Mouse (Mus musculus) heart, adult 11 months (tissue): Measurements from ENCODE around the gene Gm7247.
"Not testable (repeated sequence)": the region's sequence is repeated elsewhere in the genome, so short reads cannot be mapped to it uniquely, and the experiment has no call there.

Source experiments
- DNase-seq: peaks from one replicate; pipeline ENCODE4 v3.0.0; 2022

Gm7247 gene

DNA sequence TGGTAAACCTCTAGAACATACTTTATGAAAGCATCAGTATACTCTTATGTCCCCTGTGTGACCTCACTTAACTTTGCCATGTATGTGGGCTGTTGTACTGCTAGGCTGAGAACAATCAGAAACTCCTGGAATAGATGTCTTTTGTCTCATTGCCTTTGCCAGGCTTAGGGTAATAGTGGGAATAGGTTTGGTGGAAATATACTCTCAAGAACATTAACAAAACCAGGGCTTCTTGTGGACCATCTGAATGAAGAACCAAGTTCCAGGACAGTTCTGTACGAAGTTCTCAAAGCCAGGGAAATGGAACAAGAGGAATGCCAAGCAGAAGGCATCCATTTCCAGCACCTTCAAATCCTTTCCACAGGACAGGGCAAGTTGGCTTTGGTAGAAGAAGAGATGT lies at the start of gene Gm7247:
Gm7247 (plus strand) TSS at position 301 of the 400 bp plus-strand sequence.
- no peak for DNase-seq

DNA sequence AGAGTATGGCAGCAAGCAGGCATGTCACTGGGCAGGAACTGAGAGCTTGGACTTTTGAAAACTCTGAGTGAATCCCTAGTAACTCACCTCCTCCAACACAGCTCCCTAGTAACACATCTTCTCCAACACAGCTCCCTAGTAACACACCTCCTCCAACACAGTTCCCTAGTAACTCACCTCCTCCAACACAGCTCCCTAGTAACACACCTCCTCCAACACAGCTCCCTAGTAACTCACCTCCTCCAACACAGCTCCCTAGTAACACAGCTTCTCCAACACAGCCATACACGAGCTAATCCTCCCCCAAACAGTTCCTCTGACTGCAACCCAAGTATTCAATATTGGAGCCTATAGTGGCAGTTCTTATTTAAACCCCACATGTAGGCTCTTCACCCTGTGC lies 37.6 kb upstream of the Gm7247 start:
- no peak for DNase-seq

DNA sequence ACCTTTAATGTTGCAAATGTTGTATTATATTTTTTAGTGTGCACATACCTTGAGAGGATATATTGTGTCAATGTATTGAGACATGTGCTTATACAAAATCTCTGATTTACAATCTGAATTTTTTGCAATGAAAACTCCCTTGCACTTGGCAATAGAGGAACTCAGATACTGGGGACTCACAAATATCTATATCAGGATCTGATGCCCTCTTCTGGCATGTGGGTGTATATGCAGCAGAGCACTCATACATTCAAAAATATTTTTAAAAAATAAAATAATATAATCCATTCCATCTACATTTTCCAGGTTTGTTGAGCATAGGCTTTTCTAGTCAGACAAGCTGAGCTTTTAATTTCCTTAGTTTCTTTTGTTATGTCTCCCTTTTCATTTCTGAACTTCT lies 15.5 kb upstream of the Gm7247 start:
- no peak for DNase-seq

DNA sequence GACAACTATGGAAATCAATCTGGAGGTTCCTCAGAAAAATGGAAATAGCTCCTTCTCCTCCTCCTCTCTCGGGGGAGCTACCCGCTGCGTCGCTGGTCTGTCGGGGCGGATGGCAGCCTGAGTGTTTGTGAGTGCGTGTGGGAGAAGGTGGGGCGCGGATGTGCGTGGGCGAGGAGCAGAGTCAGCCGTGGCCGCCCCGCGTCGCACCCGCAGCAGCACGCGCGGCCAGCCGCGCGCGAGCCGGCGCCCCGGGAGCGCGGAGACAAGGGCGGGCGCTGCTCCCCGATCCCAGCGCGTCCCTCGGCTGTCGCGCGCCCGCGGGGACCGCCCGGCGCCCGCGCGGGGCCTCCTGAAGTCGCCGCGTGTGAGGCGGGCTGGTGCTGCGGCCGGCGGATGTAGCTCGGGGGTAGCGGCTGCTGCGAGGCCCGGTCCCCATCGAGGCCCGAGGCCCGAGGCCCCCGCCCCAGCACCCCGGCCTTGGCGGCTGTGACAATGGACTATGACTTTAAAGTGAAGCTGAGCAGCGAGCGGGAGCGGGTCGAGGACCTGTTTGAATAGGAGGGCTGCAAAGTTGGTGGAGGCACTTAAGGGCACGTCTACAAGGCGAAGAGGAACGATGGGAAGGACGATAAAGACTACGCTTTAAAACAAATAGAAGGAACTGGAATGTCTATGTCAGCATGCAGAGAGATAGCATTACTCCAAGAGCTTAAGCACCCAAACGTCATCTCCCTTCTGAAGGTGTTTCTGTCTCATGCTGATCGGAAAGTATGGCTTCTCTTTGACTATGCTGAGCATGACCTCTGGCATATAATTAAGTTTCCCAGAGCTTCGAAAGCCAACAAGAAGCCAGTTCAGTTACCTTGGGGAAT lies 3.2 kb upstream of the Gm7247 start:
- DNase-seq, result peak; percentile 29

DNA sequence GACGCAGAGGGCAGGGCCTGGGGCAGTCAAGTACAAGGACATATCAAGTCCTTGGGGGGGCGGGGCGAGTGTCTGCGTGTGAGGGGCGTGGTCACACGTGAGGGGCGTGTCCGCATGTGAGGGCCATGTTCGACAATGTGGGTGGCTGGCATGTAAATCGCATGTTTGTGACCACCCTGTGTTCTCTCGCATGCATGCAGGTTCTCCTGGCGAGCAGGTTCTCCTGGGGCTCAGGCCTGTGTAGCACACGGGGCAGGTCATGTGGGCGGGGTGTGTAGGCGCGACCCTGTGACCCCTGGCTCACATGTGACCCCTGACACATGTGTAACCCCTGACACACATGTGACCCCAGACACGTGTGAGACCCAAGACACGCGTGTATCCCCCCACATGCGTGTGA lies 21.2 kb downstream of the Gm7247 start:
- no peak for DNase-seq

DNA sequence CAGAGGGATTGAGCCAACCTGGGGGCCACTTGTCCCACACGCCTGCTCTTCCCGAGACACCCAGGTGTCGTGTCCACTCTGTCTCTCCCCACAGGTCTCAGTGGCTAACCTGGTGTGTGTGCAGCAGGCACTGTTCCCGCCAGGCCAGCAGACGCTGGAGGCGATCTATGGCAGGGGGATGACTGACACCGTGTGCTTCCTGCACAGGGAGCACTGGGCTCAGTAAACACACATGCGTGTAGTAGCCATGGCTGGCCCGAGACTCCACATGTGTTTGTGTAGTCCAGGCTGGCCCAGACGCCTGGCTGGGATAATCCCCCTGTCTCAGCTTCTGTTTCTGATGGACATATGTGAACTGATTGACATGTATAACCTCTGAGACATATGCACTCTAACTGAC lies 22.8 kb downstream of the Gm7247 start:
- peak; percentile 80 for DNase-seq

DNA sequence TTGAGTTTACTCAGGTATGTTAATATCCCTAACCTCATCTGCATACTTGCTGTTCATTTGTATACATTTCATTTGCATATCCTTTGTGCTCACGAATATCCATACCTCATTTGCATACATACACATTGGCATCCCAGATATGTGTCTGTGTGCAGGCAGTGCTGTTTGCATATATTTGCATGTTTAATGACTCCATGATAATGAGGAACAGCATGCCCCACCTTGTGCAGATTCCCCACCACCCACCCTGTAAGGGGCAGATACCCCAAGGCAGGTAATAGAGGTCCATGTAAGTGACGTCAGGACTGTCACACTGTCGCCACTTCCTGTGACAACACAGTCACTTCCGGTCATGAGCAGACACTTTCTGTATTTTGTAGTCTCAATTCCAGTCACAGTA lies 24.2 kb downstream of the Gm7247 start:
- DNase-seq, result peak; percentile 22

DNA sequence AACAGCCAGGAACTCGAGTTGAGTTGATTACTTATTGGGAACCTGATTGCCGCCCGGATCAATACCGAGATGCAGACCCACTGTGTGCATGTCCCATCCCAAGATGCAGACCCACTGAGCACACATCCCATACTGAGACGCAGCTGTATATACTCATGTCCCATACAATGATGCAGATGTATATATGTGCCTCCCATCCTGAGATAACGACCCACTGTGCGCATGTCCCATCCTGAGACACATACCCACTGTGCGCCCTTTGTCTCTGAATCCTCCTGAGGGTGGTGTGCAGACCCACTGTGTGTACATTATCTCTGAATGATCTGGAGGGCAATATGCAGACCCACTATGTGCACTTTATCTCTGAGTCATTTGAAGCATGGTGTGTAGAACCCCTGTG lies 26.2 kb downstream of the Gm7247 start:
- DNase-seq, result peak; percentile 73

DNA sequence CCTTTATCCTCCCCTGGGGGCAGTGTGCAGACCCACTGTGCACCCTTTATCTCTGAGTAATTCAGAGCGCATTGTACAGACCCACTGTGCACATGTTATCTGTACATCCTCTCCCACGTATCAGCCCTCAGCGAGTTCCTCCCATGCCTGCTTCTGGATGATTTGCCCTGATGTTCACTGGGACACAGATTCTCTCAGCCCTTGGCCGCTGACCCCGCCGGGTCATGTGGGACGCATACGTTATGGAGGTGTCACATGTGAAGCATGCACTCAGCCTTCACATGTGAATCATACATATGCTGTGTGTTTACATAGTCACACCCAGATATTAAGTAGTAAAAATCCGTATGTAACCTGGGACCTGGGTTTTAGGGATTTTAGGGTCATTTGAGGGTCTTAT lies 26.7 kb downstream of the Gm7247 start:
- peak; percentile 56 for DNase-seq

DNA sequence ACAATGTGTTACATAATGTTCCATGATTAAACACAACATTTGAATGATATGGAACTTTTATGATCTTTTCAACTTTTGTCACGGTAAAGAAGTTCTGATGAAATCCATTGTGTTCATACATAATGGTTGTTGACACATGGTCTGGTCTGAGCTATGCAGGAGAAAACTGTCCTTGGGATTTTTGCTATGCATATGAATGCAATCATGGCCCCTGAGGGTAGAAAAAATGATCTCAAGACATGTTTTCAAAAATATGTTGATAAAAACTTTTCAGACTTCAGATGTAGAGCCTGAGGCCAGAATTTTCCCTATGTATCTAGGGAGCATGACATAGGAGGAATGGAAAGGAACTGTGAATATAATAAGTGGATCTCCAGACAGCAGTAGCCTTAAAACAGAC lies 49.0 kb downstream of the Gm7247 start, which contains the start of gene Vmn2r88:
Vmn2r88 (plus strand) TSS at position 301 of the 400 bp plus-strand sequence.
- no peak for DNase-seq

DNA sequence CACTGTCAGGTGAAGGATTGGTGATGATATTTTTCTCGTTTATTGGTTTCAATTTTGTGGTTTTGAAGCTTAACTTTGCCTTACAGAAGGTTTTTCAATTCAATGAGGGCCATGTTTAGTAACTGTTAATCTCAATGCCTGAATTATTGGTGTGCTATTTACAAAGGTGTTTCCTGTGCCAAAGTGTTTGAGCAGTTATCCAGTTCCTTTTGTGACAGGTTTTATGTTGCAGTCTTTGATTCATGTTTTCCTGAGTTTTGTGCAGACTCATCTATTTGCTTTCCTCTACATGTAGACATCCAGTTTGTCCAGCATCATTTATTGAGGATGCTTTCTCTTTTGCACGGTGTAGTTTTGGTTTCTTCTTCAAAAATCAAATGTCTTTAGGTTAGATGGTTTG lies 62.3 kb downstream of the Gm7247 start:
- no peak for DNase-seq

DNA sequence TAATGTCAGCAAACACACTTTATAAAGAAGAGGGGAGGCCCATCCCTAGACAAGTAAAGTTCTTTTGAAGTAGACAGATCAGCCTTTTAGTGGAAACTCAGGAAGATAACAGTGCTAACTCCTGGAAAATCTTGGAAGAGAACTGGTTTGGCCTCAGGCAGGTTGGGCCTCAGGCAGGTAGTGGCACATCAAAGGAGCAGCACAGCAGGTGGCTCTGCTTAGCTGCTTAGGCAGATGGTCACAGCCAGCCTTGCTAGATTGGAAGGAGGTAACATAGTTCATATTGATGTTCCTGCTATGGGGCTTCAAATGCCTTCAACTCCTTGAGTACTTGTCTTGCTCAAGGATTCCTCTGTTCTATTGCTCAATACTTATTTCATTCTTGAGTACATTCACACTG lies 68.6 kb downstream of the Gm7247 start:
- DNase-seq, result not testable (repeated sequence)

DNA sequence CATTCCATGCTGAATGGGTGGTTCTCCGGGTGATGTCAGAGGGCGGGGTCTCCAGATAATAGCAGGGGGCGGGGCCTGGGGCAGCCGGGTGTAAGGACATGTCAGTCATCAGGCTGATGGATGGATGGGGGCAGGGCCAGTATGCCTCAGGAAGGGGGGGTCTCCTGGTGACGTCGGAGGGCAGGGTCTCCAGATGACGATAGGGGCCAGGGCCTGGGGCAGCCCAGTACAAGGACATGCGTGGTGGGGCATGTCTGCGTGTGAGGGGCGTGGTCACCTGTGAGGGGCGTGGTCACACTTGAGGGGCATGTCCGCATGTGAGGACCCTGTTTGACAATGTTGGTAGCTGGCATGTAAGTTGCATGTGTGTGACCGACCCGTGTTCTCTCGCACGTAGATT lies 73.0 kb downstream of the Gm7247 start:
- DNase-seq, result peak; percentile 86

DNA sequence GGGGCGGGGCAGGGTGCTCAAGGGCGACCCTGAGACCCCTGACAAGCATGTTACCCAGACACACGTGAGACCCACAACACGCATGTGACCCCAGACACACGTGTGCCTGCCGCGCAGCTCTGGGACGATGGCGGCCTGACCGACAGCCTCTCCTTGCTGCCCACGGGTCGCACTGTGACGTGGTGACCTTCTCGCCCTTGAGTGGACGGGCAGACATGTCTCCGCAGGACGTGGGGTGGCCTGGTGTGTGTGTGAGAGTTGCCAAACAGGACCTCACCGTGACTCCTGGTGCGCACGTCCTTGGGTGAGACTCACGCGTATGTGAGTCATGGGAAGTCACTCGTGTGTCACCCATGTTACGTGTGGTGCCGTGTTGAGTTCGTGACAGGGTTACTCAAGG lies 73.5 kb downstream of the Gm7247 start:
- DNase-seq, result no peak

DNA sequence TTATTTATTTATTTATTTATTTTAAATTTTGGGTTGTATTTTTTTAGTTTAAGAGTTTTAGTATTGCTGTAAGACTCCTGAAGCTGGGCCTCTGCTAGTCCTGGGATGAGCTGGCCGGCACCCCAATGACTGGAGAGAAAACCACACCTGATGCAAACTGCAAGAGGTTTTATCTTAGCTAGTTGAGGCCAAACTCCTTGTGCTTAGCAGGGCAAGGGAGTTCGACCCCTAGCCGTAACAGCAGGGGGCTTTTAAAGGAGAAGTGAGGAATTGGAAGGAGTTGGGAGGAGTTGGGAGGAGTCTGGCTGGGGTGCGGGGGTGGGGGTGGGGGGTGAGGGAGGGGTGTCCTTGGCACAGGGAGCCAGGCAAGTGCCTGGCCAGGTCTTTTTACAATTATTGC lies 77.4 kb downstream of the Gm7247 start:
- no peak for DNase-seq

DNA sequence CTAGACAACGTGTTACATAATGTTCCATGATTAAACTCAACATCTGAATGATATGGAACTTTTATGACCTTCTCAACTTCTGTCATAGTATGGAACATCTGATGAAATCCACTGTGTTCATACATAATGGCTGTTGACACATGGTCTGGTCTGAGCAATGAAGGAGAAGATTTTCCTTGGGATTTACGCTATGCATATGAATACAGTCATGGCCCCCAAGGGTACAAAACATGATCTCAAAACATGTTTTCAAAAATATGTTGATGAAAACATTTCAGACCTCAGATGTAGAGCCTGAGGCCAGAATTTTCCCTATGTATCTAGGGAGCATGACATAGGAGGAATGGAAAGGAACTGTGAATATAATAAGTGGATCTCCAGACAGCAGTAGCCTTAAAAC lies 90.0 kb downstream of the Gm7247 start, which contains the start of gene Vmn2r89:
Vmn2r89 (plus strand) TSS at position 301 of the 400 bp plus-strand sequence.
- DNase-seq, result not testable (repeated sequence)

DNA sequence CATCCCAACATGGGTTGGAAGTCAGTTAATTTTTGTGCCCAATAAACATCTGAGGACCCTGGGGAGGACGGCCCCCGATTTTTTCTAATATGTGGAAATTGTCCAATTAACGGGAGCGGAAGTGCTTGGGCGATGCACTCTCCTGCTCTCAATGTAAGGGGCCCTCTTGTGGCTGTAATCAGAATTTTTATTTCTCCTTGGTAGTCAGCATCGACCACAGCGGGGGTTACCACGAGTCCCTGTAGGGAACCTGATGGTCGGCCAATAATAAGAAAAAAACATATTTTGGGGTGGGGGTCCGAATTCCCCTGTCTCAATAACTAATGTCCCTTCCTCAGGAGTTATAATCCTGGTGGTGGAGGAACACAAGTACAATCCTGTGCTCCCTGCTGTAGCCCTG lies 118.7 kb downstream of the Gm7247 start:
- DNase-seq, result peak; percentile 76

DNA sequence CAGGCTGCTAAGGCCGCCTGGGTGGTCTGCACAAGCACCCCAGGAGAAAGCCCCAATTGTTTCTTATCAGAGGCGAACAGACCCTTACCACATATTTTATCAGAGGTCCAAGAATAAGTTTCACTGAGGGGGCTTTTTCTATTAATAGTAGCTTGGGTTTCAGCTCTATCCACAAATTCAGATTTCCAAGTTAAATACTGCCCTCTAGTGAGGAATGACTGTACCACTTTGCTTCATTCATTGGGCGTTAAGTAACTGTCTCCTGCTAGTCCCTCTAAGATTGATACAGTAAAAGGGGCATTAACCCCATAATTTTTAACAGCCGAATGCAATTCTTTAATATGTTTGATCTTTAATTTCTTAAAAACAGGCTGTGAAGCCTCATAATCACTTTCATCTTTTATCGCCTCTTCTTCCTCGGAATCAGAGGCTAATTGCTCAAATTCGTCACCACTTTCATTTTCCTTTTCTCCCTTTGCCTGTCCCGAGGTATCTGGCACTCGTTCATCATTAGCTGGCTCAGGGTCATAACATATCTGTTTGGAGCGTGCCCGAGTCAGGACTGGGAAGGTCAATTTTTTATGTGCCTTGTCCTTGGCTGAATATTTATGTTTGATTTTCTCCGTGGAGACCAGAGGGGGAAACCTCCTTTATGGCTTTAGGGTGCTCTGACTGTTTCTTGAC lies 119.9 kb downstream of the Gm7247 start:
- not testable (repeated sequence) for DNase-seq

DNA sequence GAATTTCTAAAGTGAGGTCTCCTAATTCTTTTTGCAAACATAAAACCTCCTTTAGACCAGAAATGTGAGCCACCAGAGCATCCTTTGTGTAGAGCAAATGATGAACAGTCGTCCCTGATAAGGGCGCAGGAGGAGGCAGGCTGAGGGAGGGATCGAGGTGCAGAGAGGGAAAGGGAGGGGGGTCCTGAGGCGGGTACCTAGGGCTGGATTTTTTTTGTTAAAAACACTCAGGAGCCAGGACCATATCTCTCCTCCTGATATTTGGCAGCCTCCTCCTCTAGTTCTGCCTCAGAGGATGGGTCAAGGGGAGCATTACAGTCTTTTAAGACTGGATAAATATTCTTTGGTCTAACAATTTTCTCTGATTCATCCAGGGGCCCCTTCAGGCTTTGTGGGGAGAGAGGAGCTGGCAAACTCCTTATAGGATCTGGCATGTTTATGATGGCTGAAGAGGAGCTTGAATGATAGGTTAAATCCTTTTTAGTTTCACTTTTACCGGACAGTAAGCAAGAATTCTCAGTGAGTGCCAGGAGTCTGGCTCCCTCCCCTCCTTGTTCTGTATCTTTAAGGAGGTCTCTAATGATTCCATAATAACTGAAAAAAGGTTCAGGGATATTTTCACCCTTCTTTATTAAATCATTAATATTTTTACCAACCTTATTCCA lies 120.6 kb downstream of the Gm7247 start:
- DNase-seq, result peak; percentile 83

DNA sequence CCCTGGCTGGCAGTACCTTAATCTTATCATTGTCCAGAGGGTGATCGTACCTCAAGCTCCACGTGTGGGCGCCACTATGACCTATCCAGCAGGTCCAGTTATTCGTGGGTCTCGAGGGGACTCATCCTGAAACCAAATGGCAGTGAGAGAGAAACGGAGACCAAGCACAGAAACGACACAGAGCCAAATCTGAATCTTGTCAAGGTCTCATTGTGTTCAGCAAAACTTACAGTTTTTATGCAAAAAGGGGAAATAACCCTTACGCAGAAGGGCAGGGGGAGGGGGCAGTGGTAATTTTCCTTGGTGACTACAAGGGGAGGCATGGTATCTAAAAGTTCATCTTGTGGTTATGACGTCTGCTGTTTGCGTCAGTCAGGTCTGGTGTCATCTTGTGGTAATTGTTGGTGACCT lies 121.4 kb downstream of the Gm7247 start:
- peak; percentile 77 for DNase-seq

DNA sequence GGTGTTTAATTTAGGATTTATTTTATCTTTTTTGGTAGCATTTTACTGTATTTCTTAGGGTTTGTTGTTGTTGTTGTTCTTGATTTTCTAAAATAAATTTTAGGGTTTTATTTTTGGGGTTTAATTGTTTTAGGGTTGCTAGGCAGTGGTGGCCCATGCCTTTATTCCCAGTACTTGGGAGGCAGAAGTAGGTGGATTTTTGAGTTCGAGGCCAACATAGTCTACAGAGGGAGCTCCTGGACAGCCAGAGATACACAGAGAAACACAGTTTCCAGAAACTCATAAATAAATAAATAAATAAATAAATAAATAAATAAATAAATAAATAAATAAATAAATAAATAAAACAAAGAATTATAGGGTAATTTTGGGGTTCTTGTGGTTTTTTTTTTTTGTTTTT lies 122.1 kb downstream of the Gm7247 start:
- DNase-seq, result no peak

DNA sequence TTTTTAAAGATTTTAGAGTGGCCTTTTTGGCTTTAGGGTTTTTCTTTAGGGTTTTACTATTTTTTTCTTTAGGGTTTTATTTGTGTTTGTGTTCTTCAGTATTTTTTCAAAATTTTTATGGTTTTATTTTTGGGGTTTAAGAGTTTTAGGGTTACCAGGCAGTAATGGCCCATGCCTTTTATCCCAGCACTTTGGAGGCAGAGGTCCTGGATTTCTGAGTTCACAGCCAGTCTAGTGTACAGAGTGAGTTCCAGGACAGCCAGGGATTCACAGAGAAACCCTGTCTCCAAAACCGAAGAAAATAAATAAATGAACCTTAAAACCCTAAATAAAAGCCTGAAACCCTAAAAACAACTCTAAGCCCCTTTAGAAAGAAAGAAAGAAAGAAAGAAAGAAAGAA lies 124.6 kb downstream of the Gm7247 start:
- DNase-seq, result peak; percentile 58

DNA sequence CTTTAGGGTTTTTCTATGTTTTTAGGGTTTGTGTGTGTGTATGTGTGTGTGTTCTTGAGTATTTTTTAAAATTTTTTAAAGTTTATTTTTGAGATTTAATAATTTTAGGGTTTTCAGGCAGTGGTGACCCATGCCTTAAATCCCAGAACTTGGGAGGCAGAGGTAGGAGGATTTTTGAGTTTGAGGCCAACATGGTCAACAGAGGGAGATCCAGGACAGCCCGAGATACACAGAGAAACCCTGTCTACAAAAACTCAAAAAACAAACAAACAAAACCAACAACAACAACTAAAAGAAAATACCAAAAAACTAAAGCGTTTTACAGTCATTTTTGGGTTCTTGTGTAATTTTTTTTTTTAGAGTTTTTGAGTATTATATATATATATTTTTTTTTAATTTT lies 134.2 kb downstream of the Gm7247 start:
- DNase-seq, result no peak

DNA sequence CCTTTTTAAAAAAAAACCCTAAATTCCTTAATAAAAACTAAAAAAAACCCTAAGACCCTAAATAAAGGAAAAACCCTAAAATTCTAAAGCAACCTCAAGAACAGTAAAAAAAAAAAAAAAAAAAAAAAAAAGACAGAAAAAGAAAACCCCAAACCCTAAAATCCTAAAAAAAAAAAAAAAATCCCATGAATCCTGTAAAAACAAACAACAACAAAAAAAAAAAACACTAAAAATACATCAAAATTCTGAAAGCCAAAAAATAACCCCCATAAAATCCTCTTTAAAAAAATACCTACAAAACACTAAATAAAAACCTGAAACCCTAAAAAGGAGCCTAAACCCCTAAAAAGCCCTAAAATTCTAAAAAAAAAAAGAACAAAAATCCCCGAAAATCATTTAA lies 135.4 kb downstream of the Gm7247 start:
- no peak for DNase-seq
